Mouse (Mus musculus): Measurements from ENCODE around the gene Clns1a. TPM values are rescaled to one million over a fixed set of nuclear protein-coding genes. Genes with fewer than 3 reads are reported as not detected.

Clns1a gene
- total and polyA plus RNA-seq, 3 experiments: 140 to 305 (median 240) TPM

- TF ChIP-seq KAT2A (IDR thresholded peaks at IDR 0.05; ENCODE audit: insufficient replicate concordance, low read length): peak; percentile 97
Measured at GRCm38 (mm10) chr7:97696506-97697254, at the start of gene Clns1a (continued).

DNA sequence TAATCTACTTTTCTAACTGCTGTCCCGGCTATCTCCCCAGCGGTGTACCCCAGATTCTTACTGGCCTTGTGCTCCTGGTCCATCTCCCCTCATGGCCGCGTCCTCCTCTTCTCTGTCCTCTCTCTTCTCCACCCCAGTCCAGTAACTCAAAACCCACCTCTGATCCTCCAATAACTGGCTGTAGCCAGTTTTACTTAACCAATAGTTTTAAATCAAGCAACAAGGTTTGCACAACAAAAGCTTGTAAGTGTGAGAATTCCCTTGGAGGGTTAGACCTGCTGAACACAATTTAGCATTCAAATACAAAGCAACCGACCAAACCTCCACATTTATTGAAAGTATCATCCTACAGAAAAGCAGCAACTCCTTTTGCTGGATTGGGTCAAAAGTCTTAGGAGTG, 48.8 kb upstream of the Clns1a start:
- in situ Hi-C loops (cut with MboI; ENCODE audit: low pct_ligation_motif_present, low pct_unique_long_range_greater_than_20kb, low sequenced_read_pairs) (no loop called here), dilution Hi-C loops (cut with MboI; ENCODE audit: extremely low pct_ligation_motif_present, extremely low pct_unique_long_range_greater_than_20kb, low sequenced_read_pairs) (no loop called here)
- peaks cover under 1 to 16% of the 10 kb centered on the region in 2 experiments; a peak in 2 of 4 replicates for H3K4me1 ChIP-seq (ENCODE audit: control insufficient read depth in 1 of 2, insufficient read depth in 2 of 2)
- DNase-seq (ENCODE audit: extremely low read depth): no peak
- no peaks in the 10 kb centered on the region for H3K79me2 ChIP-seq (replicated peaks; ENCODE audit: control insufficient read depth, extremely low read depth, insufficient read depth, poor library complexity, severe bottlenecking)
- no peak overlapping the region for H3K9ac ChIP-seq (ENCODE audit: insufficient read depth, low read depth)
- no peak overlapping the region for H3K27ac ChIP-seq (ENCODE audit: insufficient read depth, low read depth)
- TF ChIP-seq KAT2A (IDR thresholded peaks at IDR 0.05; ENCODE audit: insufficient replicate concordance, low read length): no peak
- no peak for TF ChIP-seq NRF1 (IDR thresholded peaks at IDR 0.05; ENCODE audit: low read depth, low read length)
- TF ChIP-seq PAX5 (IDR thresholded peaks at IDR 0.05; ENCODE audit: low read length): no peak
- TF ChIP-seq IRF4 (IDR thresholded peaks at IDR 0.05; ENCODE audit: low read depth, low read length): no peak
- no peak for TF ChIP-seq ZMIZ1 (IDR thresholded peaks at IDR 0.05; ENCODE audit: low read depth, low read length)
- TF ChIP-seq CHD1 (IDR thresholded peaks at IDR 0.05; ENCODE audit: low read depth, low read length): no peak
- no peak for TF ChIP-seq GABPA (IDR thresholded peaks at IDR 0.05; ENCODE audit: insufficient replicate concordance, low read depth, low read length)
- TF ChIP-seq USF1 (IDR thresholded peaks at IDR 0.05; ENCODE audit: low read depth, low read length): no peak
- no peak for TF ChIP-seq NELFE (IDR thresholded peaks at IDR 0.05; ENCODE audit: low read depth, low read length)
- TF ChIP-seq MEF2A (IDR thresholded peaks at IDR 0.05; ENCODE audit: borderline replicate concordance, low read depth, low read length): no peak
- no peak for TF ChIP-seq ELF1 (IDR thresholded peaks at IDR 0.05; ENCODE audit: low read depth, low read length)
- TF ChIP-seq MAFK (IDR thresholded peaks at IDR 0.05; ENCODE audit: insufficient replicate concordance, low read length): no peak
- TF ChIP-seq BHLHE40 (IDR thresholded peaks at IDR 0.05; ENCODE audit: low read depth, low read length): no peak
- peaks cover 6 to 46% of the 10 kb centered on the region in 2 experiments for H3K36me3 ChIP-seq (replicated peaks in 1 of 2; ENCODE audit: control insufficient read depth in 1 of 2, insufficient read depth in 1 of 2, low read length in 1 of 2)
- H3K4me2 ChIP-seq (ENCODE audit: insufficient read depth, low read depth, poor library complexity, severe bottlenecking): no peak overlapping the region
- no peaks in the 10 kb centered on the region for H3K9me3 ChIP-seq (replicated peaks; ENCODE audit: low read length)
- no peaks in the 10 kb centered on the region for H3K27me3 ChIP-seq (replicated peaks)
- no peak overlapping the region for H3K4me3 ChIP-seq (replicated peaks in 1 of 3; ENCODE audit: low read depth in 2 of 3, low read length in 2 of 3, poor library complexity in 1 of 3)

GRCm38 (mm10) chr7:97650729-97651128, 45.7 kb upstream of the Clns1a start:
- TF ChIP-seq HCFC1 (IDR thresholded peaks at IDR 0.05; ENCODE audit: low read depth, low read length) (no peak), MAFK (IDR thresholded peaks at IDR 0.05; ENCODE audit: insufficient replicate concordance, low read length) (no peak), MAZ (IDR thresholded peaks at IDR 0.05; ENCODE audit: low read depth, low read length) (no peak), CHD1 (IDR thresholded peaks at IDR 0.05; ENCODE audit: low read depth, low read length) (no peak)
- dilution Hi-C loops (cut with MboI; ENCODE audit: extremely low pct_ligation_motif_present, extremely low pct_unique_long_range_greater_than_20kb, low sequenced_read_pairs): no loop called here
- H3K4me3 ChIP-seq (replicated peaks in 1 of 3; ENCODE audit: low read depth in 2 of 3, low read length in 2 of 3, poor library complexity in 1 of 3): no peak overlapping the region
- no peak overlapping the region for H3K4me2 ChIP-seq (ENCODE audit: insufficient read depth, low read depth, poor library complexity, severe bottlenecking)
- no peaks in the 10 kb centered on the region for H3K79me2 ChIP-seq (replicated peaks; ENCODE audit: control insufficient read depth, extremely low read depth, insufficient read depth, poor library complexity, severe bottlenecking)
- H3K27ac ChIP-seq (ENCODE audit: insufficient read depth, low read depth): no peak overlapping the region
- in situ Hi-C loops (cut with MboI; ENCODE audit: low pct_ligation_motif_present, low pct_unique_long_range_greater_than_20kb, low sequenced_read_pairs): no loop called here
- no peaks in the 10 kb centered on the region for H3K4me1 ChIP-seq (ENCODE audit: control insufficient read depth in 1 of 2, insufficient read depth in 2 of 2)
- DNase-seq (ENCODE audit: extremely low read depth): no peak
- H3K27me3 ChIP-seq (replicated peaks): no peaks in the 10 kb centered on the region
- H3K9me3 ChIP-seq (replicated peaks; ENCODE audit: low read length): no peaks in the 10 kb centered on the region
- peaks cover 19 to 56% of the 10 kb centered on the region in 2 experiments for H3K36me3 ChIP-seq (replicated peaks in 1 of 2; ENCODE audit: control insufficient read depth in 1 of 2, insufficient read depth in 1 of 2, low read length in 1 of 2)
- no peak overlapping the region for H3K9ac ChIP-seq (ENCODE audit: insufficient read depth, low read depth)

Measured in CH12.LX (cell line).